Mouse (Mus musculus): ENCODE data around the gene Pomgnt2.

- no peak for TF ChIP-seq CTCF (IDR thresholded peaks at IDR 0.05; ENCODE audit: borderline replicate concordance, insufficient read depth, low read length)
- TF ChIP-seq POLR2A (IDR thresholded peaks at IDR 0.05; ENCODE audit: low read depth, low read length): no peak
These were observed 7.4 kb downstream of the Pomgnt2 start for GRCm38 (mm10) chr9:121989536-121989935.
